Mouse (Mus musculus) right cerebral cortex, postnatal 36 days (tissue): ENCODE data around the gene Col27a1.
"Not testable (repeated sequence)": the region's sequence is repeated elsewhere in the genome, so short reads cannot be mapped to it uniquely, and the experiment has no call there.

Source experiments
- DNase-seq, 2 experiments: peaks; one replicate each; pipeline ENCODE4 v3.0.0; 2022; ENCODE audit warnings: low spot score in 2 of 2, mixed read lengths in 1 of 2

Gene Col27a1

DNA sequence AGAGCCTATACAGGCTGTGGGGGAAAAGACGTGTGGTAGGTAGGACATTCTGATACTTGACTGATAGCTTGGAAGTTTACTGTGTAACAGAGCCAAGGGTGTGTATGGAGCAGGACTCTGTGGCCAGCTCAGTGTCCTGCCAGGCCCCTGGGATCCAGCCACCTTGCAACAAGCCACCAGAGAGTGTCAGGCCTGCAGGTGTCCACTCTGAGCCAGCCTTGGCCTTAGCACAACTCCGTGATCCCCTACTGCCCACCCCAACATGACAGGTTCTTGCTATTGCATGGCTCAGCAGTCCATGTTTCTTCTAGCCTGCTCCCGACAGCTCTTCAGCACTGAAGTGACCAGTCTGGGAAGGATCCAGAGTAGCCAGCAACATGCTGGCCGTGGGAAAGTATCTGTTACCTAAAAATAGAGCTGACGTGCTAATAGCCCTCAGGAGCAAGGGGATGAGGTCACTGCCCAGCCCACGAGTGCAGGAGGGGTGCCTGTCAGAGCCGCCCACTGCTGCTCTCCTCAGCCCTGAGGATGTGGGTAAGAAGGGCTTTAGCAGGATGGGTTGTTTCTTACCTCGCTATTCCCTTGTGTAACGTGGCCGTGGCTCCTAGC is 96.5 kb downstream of the Col27a1 start:
- no peak for DNase-seq

DNA sequence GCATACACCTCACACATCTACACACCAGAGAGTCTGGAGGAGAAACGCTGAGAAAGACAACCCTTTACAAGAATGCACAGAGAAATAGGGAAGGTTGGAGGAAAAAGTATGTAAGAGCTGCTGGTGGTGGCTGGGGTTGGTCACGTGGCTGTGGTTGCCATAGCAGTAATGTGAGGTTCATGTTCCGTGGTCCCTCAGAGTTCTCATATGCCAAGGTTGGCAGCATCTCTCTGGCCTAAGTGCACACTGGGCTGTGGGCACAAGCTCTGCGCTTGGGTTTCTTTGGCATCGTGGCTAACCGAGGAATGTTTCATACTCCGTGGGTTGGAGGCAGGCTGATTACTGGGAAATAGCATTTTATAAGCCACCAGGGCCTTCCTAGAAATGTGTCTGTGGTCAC is 97.6 kb downstream of the Col27a1 start:
- DNase-seq, result no peak

DNA sequence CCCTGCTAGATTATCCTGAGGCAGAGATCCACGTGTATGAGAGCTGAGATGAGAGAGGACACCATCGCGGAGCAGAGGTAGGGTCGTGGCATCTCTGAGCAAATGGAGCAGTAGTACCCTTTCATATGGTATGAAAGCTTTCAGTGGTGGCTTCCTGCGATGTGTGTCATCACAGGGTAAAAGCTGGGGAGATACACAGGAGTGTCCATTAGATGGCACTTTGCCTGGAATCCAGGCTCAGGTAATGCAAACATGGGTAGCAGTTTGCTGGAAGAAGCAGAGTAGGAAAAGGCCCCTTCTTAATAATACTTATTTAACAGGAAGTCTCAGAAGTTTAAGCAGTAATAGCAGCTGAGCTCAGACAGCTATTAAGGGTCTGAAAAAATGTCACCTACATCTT is 100.3 kb downstream of the Col27a1 start:
- no peak for DNase-seq

DNA sequence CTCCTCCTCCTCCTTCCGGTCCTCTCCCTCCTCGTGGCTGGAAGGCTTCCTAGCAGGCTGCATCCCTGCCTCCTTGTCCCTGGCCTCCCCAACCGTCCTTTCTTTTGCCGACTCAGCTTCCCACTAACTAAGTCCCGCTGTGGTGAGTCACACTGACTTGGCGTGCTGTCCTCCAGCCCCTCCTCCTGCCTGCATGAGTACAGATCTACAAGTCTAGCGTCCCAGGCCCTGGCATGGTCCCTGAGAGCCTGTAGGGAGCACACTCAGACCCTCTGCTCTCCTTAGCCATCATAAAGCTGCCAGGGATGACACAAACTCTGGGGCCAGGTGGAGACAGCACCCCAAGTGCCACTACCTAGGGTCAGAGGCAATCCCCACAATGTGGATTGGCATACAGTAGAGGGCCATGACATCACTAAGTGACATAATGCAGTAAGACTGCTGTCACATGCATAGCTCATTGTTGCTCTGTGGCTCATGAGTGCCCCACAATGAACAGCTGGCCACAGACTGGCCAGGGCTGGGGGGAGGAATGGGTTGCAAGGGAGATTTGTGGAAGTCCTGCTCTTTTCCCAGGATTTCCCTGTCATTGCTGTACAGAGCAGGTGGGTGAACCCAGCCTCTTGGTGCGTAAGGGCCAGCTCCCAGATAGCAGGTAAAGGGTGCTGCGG is 102.4 kb downstream of the Col27a1 start:
- peak in 1 of 2 experiments; percentile 18 for DNase-seq

DNA sequence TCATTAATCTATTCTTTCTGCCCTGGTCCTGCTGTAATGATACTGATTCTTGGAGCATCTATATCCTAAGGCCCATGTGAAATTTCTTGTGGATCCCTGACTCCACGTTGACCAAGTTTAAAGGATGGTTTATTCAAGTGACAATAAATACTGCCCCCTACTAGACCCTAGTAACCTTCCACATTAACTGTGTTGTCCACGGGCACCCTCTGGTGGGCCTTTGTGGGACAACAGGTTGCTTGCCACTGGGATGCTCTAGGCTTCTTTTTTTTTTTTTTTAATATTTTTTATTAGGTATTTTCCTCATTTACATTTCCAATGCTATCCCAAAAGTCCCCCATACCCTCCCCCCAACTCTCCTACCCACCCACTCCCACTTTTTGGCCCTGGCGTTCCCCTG is 105.8 kb downstream of the Col27a1 start:
- DNase-seq, result not testable (repeated sequence)

DNA sequence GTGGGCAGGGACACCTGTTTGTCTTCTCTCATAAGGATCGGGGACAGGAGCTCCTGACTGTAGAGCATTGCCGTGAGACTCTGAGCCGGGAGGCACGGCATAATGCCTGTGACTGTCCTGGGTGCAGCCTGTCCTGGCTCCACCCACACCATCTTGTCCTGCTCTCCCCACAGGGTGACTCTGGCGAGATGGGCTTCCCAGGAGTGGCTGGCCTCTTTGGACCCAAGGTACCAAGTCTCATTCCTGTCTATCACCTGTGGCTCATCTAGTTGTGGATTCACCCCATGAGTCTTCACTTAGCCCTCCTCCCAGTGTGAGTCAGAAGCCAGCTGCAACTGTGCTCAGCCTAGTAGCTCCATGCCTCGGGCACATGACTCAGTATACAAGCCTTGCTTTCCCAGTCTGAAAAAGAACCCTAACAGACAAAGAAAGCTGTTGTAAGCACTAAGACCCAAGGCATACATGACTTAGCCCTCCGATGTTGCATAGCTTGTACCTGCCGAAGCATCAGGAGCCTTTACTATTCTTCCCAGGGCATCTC is 109.5 kb downstream of the Col27a1 start:
- DNase-seq, result no peak

DNA sequence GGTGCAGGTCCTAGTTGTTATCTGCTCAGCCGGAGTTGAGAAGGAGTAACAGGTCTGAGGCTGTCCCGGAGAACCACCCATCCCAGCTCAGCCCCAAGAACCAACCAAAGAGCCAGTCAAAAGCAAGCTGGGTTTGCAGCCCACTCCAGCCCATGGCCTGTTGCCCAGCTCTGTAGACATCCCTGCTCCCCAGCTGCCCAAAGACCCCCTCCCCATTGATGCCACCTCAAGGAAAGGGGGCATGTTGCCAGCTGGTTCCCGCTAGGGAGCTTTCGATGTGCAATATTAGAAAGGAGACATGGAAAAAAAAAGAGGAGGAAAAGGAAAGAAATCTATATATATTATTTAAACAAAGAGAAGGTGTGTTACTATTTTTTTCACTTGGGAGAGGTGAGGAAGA is 119.6 kb downstream of the Col27a1 start:
- no peak for DNase-seq

DNA sequence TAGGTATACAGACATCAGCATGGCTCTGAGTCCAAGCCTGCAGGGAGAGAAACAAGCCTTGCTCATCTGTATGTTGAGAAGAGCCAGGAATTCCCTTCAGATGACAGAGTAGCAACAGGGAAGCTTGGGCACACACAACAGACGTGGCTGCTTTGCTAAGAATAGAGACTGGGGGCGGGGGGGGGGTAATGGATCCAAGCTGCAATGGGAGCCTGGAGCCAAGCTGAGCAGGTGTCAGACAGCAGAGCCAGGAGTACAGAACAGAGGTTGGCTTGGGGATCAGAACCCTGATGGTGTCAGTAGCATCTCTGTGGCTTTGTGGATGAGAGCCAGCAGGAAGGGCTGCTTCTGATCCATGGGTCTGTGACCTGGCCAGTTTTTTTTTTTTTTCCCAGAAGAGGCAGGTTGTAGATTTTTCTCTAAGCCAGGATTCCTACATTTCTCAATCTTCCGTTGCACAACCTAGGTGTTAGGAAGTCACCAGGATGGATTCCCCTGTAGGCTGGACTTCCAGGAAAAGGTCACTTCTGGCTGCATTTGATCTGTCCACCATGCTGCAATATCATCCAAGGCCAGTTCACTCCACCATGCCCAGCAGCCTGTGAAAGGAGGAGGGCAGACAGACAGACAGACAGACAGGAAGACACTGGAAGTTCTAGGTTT is 124.7 kb downstream of the Col27a1 start:
- no peak for DNase-seq

DNA sequence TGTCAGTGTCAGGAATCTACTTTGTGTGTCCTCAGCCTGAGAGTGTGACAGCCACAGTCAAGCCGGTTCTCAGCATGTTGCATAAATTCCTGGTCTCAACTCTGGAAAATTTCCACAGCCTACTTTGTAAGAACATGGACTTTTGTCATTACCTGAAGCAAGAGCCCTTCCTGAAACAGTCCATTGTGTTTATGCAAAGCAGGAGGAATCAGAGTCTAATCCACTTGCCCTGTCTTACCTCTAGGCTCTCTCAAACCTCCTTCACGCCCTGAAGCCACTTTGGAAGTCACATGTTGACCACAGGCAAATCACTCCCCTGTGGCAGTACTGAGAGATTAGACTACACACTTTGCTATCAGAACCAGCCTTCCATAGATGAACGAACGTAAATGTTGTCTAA is 128.7 kb downstream of the Col27a1 start:
- no peak for DNase-seq

DNA sequence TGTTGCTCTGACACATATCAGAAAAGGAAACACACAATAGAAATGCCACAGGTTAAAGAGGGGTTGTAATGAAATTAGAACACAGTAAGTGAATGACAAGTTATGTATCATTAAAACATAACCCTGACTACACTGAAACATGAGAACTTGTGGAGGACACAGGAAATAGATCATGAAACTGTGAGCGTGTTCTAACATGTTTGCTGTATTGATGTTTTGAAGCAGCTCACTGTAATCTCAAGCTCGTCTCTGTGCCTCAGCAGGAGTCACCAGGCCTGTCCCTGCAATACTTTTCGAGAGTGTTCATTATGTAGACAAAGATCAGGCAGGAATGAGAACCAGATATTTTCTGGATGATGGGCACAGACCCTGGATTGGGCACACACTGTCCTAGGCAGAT is 129.8 kb downstream of the Col27a1 start:
- DNase-seq, result no peak

DNA sequence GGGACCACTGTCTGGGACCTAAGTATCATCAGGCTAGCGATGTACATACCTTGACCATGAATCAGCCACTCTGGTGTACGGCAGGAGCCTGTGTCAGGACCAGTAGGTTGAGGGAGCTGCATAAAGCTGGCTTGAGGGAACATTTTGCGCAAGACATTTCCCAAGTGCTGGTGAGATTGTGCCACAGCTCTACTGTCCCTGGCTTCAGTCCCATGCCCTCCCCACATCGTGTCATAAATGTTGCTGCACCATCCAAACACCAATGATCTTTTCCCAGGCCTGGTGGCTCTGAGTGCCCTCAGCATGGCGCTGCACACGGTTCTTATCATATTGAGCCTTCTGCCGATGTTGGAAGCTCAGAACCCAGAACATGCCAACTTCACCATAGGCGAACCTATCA is 130.5 kb downstream of the Col27a1 start, which contains the start of gene Orm1:
Orm1 (plus strand) TSS at position 266 of the 400 bp plus-strand sequence.
- DNase-seq, result no peak

DNA sequence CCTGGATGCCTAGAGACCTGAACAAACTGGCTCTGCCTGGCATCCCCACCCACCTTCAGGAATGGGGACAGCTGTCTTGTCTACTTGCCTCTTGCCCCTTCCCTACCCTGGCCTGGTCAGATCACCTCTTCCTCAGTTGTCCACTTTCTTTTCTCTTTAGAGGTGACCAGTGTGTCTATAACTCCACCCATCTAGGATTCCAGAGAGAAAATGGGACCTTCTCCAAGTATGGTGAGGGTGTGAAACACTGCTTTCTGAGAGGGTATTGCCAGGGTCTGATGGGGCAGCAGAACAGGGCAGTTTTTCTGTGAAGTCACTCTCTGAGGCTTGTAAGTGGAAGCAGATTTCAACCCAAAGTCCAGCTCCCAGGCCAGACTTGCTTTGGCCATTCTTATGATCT is 131.5 kb downstream of the Col27a1 start:
- no peak for DNase-seq

DNA sequence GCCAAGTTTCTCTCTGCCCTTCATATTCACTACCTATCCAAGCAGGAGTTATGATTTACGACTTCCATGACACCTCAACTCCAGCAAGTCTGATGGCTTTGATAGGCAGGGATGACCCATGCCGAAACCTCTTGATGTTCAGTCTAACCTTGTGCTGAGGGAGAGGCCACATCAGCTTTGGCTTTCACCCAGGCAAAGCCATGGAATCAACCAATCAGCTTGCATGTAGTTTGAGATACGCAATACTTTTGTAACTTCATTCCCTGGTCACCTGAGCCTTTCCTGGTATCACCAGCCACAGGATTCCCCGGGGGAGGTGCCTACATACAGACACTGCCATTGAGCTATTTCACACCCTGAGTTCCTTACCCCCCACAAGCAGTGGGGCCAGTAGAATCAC is 132.9 kb downstream of the Col27a1 start:
- no peak for DNase-seq

DNA sequence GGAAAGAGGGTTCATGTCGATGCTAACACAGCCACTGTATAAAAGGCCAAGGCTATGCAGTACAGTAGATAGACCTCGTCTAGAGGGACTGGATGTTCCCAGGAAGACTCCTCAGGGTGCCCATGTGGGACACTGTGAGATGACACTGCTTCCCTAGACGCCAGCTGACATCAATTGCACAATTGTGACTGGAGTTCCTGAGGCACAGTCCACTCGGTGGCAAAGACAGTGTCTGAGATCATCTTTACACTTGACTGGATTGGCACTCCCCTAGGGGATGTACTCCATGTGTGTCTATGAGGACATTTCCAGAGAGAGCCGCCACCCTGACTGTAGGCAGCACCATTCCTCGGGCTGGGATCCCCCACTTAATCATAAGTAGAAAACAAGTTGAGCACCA is 134.7 kb downstream of the Col27a1 start:
- DNase-seq, result no peak

DNA sequence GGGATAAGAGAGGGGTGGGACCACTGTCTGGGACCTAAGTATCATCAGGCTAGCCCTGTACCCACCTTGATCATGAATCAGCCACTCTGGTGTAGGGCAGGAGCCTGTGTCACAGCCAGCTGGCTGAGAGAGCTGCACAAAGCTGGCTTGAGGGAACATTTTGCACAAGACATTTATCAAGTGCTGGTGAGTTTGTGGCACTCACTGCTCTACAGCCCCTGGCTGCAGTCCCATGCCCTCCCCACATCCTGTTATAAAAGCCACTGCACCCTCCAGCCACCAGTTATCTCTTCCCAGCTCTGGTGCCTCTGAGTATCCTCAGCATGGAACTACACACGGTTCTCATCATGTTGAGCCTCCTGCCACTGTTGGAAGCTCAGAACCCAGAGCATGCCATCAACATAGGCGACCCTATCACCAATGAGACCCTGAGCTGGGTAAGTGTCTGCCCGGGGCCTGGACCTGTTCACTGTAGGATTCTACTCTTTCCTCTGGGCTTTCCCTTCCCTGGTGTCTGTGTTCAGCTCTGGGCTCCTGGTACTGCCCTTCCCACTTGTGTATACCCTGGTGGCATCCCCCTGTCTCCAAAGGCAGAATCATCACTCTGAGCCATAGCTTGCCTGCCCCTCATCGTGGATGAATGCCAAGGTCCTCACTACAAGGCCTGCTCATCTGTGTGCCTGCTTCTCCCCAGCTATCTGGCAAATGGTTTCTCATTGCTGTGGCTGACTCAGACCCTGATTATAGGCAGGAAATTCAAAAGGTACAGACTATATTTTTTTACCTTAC is 142.3 kb downstream of the Col27a1 start, which contains the start of gene Orm3:
Orm3 (plus strand) TSS at position 286 of the 789 bp plus-strand sequence.
- DNase-seq, result no peak

DNA sequence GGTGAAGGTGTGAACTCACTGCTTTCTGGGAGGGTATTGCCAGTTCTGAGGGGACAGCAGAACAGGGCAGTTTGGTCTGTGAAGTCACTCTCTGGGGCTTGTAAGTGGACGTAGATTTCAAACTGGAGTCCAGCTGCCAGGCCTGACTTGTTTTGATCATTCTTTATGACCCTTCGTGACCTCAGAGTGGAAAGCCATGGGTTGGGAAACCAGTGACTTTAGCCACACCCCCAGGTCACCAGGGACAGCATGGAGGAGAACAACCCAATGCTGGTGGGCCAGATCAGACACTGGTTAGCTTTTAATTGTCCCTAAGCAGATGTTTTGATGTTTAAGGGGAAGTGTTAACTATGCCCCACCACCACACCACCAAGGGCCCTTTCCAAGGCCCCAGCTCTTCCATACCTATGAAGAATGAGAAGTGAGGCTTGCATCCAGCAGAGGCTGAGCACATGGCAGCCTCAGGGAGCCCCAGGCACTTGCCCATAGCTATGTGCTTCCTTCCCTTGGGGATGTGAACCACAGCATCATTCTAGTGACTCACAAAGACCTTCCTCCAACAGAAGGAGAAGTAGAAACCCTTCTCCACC is 143.3 kb downstream of the Col27a1 start:
- DNase-seq, result no peak

DNA sequence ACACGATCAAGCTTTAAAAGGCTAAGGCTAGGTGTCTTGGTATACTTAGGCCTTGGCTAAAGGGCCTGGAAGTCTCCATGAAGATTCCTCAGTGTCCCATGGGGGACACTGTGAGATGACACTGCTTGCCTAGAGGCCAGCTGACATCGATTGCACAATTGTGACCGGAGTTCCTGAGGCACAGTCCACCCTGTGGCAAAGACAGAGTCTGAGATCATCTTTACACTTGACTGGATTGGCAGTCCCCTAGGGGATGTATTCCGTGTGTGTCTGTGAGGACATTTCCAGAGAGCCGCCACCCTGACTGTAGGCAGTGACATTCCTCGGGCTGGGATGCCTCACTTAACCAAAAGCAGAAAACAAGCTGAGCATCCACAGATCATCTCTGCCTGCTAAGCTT is 146.1 kb downstream of the Col27a1 start:
- DNase-seq, result no peak

DNA sequence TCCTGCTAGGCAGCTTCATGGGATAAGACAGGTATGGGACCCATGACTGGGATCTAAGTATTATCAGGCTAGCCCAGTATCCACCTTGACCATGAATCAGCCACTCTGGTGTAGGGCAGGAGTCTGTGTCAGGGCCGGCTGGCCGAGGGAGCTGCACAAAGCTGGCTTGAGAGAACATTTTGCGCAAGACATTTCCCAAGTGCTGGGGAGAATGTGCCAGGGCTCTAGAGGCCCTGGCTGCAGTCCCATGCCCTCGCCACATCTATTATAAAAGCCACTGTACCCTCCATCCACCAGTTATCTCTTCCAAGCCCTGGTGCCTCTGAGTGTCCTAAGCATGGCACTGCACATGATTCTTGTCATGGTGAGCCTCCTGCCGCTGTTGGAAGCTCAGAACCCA is 148.3 kb downstream of the Col27a1 start, which contains the start of gene Orm2:
Orm2 (plus strand) TSS at position 300 of the 400 bp plus-strand sequence.
- DNase-seq, result no peak

DNA sequence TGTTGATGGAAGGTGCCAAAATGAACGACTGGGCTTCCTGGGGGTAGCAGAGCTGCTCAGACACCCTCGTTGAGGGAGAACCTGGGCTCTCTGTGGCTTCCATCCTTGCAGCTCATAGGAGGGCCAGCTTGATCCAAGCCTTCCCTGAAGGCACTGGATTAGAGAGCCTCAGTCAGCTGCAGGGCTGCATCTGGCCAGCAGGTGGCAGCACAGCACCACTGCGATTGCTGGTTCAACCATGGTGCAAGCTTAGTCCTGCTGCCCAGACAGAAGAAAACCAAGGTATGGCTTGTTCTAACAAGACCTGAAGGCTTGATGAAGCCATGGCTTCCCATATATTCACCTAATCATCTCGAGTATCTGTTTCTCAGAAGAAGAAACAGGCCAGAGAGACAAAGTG is 154.8 kb downstream of the Col27a1 start:
- DNase-seq, result peak; percentile 77 to 84

DNA sequence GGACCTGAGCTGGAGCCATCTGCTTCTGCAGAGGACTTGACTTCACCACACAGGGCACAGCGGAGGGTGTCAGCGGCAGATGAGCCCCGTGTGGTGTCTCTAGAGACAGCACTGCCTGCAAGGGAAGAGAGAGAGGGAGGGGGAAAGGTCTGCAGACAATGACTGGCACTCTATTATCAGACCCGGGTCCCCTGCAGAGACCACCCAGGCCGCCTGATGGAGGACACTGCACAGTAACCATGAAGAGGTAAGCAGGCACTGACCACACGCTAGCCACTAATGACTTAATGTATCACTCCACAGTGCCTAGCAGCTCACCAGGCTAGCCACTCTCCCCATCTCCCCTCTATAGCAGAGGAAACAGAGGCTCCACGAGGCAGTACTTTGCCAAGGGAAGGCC is 157.1 kb downstream of the Col27a1 start:
- no peak for DNase-seq

DNA sequence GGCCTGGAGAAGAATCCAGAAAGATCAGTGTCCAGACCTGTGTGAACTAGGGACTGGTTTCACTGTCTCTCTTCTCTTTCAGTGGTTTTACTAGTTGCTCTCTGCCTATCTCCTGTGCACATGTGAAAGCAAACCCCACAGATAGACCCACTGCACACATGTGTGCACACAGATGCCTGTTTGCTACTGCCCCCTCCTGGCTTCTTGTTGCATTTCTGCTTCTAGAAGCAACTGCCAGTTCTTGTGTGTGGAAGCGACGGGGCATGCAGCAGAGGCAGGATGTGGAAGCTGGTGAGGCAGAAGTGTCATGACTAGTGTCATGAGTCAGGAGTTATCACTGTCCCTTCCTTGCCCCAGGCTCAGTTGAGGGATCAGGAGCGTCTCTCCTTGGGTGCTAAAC is 158.1 kb downstream of the Col27a1 start:
- DNase-seq, result no peak

DNA sequence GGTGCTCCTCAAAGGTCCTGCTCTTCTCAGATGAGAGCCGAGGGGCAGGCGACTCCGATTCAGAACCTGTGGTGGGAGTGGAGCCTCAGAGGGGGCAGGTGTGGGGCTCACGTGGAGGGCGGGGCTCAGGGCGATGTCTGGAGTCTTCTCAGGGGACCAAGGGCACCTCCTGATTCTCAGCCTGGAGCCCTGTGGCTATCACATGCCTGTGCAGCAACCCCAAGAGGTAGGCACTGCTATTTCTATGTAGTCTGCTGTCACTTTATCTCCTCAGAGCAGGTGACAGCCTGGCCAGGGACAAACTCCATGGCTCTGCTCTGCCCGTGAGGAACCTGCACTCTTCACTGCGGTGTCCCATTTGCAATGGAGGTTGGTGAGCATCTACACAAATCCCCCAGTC is 159.6 kb downstream of the Col27a1 start:
- no peak for DNase-seq
